Mouse (Mus musculus): ENCODE measurements around the gene Npas3. TPM values are rescaled to one million over a fixed set of nuclear protein-coding genes. Genes with fewer than 3 reads are reported as not detected.

The Npas3 gene
- polyA plus RNA-seq, 1 experiment: 0.11 TPM

GRCm38 (mm10) chr12:53694346-53694745, 445.9 kb downstream of the Npas3 start:
- no peak for DNase-seq (ENCODE audit: low spot score)

- no peak for DNase-seq (ENCODE audit: low spot score)
Observed at GRCm38 (mm10) chr12:53695324-53695723, 446.8 kb downstream of the Npas3 start.

DNA sequence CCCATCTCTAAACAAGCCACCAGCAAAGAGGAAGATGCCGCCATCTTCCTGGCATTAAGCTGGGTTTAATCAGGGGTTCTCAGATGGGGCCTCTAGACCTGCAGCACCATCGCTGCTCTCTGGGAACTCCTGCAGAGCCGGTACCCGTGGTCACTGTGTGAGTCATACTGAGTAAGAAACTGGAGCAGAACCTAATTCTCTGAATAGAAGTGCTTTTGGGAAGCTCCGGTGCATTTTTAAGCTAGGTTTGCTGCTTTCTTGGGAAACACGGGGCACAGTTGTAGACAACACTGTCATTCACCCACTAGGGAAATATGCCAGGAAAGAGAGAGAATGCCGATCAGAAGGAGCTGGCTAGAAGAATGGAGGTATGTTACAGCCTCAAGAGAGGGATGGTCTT, 449.2 kb downstream of the Npas3 start:
- no peak for DNase-seq (ENCODE audit: low spot score)

DNA sequence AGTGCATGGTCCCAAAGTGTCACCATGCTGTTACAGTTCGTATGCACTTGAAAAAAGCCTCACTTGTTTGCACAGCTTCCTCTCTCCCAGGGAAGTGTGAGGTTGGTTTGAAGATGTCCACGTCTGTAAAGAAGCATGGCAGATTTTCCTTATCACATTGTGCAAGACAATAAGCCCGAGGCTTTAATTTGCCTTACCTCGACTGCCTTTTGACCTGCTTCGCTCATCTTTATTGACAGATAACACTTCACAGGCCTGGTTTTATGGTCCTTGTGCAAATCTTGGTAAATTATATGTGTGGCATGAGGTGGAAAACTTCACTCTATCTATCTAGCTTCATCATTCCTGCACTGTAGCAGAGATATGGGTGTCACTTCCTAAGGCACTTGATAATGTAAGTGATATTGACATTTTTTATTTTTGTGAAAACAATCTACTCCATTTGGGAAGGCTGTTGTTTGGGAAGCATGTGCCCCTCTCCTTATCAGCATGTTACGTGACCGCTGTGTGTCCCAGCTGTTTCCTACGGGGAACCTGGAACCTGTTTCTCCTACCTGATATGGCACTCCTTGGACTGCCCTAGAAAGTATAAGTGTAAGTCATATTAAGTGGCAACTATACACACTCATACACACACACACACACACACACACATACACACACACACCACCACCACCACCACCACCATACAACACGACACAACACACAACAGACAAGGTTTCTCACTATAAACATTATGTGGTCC, 450.2 kb downstream of the Npas3 start:
- DNase-seq (ENCODE audit: low spot score): no peak

DNA sequence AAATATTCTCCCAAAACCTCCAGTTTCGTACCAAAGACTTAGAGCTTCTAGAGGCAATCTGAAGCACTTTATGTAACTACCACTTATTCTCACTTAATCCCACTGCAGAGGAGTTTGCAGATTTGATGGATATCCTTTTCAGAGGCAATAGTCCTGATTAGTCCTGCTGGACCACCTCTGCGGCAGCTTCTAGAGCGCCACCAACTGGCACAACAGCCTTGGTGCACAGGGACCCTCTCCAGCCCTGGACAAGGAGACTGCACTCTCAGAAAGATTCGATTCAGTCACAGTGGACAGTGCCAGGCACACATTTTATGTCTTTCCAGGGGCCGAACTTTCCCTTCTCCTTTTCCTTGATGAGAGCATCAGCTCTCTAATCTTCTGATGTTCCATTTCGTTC, 471.4 kb downstream of the Npas3 start:
- DNase-seq (ENCODE audit: low spot score): no peak

DNA sequence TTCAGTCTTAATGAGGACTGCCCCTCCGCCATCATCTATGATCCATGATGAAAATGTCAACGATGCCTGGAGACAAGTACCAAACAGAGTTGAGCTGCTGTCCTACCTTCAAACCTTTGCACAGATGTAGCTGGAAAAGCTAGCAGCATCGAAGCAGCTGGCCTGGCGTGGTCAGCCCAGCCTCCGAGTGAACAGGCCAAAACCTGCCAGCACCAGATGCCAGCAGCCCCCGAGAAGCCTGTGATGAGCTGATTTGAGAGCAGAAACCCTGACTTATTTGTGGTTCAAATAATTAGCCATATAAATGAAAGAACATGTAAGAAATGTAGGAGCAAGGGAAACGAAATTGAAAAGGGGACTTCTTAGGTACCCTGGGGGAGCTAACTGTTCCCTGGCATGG, 473.7 kb downstream of the Npas3 start:
- no peak for DNase-seq (ENCODE audit: low spot score)

GRCm38 (mm10) chr12:53722718-53723698, 474.5 kb downstream of the Npas3 start:
- no peak for DNase-seq (ENCODE audit: low spot score)

- DNase-seq (ENCODE audit: low spot score): no peak
Observed at GRCm38 (mm10) chr12:53729275-53729674, 480.8 kb downstream of the Npas3 start.

GRCm38 (mm10) chr12:53738549-53739292, 490.2 kb downstream of the Npas3 start:
- DNase-seq (ENCODE audit: low spot score): no peak

DNA sequence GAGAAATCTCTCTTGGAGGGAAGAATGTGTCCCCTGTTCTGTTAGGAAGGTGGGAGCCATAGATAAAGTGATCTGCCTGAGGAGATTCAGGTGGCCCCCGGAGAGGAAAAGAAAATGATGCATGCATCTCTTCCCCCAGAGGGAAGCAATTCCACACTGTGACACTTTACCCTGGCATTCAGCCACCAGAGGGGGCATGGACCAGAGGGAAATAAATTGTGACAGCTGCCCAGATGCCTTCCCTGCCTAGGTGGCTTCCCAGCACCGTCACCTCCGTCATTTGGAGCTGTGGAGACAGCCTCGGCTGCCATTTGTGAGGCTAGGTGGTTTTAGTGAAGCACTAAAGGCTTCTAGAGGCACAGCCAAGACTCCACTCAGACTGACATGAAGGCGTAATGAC, 498.2 kb downstream of the Npas3 start:
- no peak for DNase-seq (ENCODE audit: low spot score)

- no peak for DNase-seq (ENCODE audit: low spot score)
Observed at GRCm38 (mm10) chr12:53749375-53749774, 500.9 kb downstream of the Npas3 start.

- no peak for DNase-seq (ENCODE audit: low spot score)
Observed at GRCm38 (mm10) chr12:53752281-53753072, 504.0 kb downstream of the Npas3 start.

GRCm38 (mm10) chr12:53753368-53753937, 505.0 kb downstream of the Npas3 start:
- no peak for DNase-seq (ENCODE audit: low spot score)

DNA sequence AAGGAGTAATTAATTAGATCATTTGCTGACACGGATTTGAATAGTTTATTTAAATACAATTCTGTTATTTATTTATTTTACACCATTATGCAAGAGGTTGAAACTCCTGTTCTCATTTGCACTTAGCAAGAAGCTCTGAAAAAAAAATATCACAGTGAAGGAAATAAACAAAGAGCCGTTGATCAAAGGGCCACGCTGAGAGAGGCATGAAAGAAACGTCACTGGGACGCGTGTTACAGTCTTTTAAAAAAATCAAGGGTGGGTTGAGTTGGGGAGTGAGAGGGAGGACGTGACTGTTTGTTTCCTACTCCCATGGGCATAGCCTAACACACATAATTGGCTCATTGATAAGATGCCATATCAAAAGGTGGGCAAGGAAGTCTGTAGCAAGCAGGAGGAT, 505.8 kb downstream of the Npas3 start:
- no peak for DNase-seq (ENCODE audit: low spot score)

GRCm38 (mm10) chr12:53757631-53758030, 509.2 kb downstream of the Npas3 start:
- no peak for DNase-seq (ENCODE audit: low spot score)

GRCm38 (mm10) chr12:53758356-53758755, 509.9 kb downstream of the Npas3 start:
- no peak for DNase-seq (ENCODE audit: low spot score)

DNA sequence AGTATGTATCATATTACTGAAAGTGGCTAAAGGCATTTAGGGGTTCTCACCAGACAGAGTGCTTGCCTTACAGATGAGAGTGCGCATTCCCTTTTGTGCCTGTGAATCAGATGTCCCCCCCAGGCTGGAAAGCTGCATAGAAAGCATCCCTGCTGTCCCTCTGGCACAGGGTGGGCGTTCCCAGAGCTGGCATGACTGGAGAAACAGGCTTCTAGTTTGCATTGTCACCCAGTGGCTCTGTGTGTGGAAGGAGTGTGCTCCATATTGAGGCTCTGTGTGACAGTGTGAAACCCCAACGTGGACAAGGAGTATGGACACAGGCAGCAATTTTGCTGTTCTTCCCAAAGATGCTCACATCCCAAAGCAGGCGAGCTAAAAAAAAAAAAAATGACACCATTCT, 515.7 kb downstream of the Npas3 start:
- DNase-seq (ENCODE audit: low spot score): no peak

DNA sequence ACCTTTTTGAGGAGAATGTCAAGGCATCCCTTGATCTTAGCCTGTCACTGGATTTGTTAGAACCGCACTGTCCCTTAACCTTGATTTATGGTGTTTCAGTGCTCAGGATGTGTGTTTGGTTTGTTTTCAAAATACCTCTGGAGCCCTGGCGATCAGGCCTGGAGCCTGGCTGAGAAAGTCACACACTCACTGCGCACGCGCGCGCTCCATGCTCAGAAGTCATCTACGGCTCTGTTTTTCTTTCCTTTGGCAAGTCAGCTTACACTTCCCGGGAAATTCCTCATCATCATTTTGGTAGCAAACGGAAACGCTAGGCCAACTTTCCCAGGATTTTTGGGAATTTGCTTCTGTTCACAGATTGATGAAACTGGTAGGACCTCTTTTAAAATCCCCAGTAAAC, 519.9 kb downstream of the Npas3 start:
- no peak for DNase-seq (ENCODE audit: low spot score)

GRCm38 (mm10) chr12:53771394-53771936, 523.0 kb downstream of the Npas3 start:
- DNase-seq (ENCODE audit: low spot score): no peak

DNA sequence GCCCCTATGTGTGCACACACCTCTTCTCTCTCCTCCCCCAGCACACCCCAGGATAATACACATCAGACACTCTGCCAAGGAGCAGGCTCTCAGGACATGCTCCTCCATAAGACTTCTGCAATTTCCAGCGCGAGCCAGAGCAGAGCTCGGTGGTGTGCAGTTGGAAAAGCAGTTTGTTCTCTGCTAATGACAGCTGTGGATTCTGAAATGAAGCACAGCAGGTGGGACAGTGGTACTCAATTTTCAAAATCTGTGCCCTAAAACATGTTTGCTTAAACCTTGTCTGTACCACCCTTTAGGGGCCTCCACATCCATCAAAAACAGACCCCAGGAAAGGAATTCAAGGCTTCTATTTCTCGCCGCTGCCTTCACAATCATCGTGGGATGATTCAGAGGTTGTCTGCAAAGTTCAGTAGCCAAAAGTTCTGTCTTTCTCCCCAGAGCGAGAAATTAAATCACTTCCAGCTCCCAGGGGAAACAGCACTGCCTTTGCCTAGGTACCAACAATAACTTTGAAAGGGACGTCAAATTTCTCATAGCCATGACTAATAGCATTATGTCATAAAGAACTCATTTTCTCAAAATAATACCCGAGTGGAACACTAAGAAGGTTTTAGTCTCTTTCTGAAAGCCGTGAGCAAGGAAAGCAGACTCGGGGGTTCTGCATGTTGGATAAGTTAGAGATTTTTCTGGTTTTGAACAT, 533.5 kb downstream of the Npas3 start:
- DNase-seq (ENCODE audit: low spot score): no peak
